Mouse (Mus musculus) lung, adult 2 months (tissue): ENCODE measurements around the gene Taar8b.

Source experiments
- CTCF ChIP-seq: fragments of 200-500 bp; IDR thresholded peaks from 2 replicates; pipeline ENCODE4 v1.5.1; 2011; ENCODE audit warnings: mild to moderate bottlenecking, low read length, control low read depth; ENCODE audit not compliant: insufficient read depth
- POLR2A ChIP-seq: fragments of 200-500 bp; IDR thresholded peaks from 2 replicates; pipeline ENCODE4 v1.6.1; 2011; ENCODE audit warnings: low read depth, mild to moderate bottlenecking, control low read depth, low read length, borderline replicate concordance; ENCODE audit errors: extremely low read depth

- TF ChIP-seq POLR2A (no peak), CTCF (no peak)
Observed at GRCm38 (mm10) chr10:24058986-24059385, 33.1 kb downstream of the Taar8b start.
